Mouse (Mus musculus) B cell, adult 2 months (primary cell): ENCODE measurements around the gene Arl3.

Experiments
- DNase-seq, 2 experiments: peaks; one replicate each; pipeline ENCODE4 v3.0.0; 2022

The Arl3 gene

GRCm38 (mm10) chr19:46499836-46500580, 73.0 kb downstream of the Arl3 start:
- peak; percentile 95 to 97 for DNase-seq

- DNase-seq = no peak
These were observed 73.5 kb downstream of the Arl3 start for GRCm38 (mm10) chr19:46499539-46499835.

GRCm38 (mm10) chr19:46497230-46497629, 75.8 kb downstream of the Arl3 start:
- no peak for DNase-seq

- peak; percentile 33 to 42 for DNase-seq
These were observed 77.9 kb downstream of the Arl3 start for GRCm38 (mm10) chr19:46495136-46495535.

GRCm38 (mm10) chr19:46490634-46491033, 82.4 kb downstream of the Arl3 start:
- no peak for DNase-seq

- no peak for DNase-seq
These were observed 83.5 kb downstream of the Arl3 start for GRCm38 (mm10) chr19:46489448-46489847.

GRCm38 (mm10) chr19:46486709-46487108, 86.3 kb downstream of the Arl3 start:
- DNase-seq = no peak

- no peak for DNase-seq
These were observed 87.2 kb downstream of the Arl3 start for GRCm38 (mm10) chr19:46485847-46486246.

GRCm38 (mm10) chr19:46484518-46484917, 88.5 kb downstream of the Arl3 start:
- DNase-seq = no peak

GRCm38 (mm10) chr19:46483701-46484328, 89.2 kb downstream of the Arl3 start:
- peak; percentile 53 to 55 for DNase-seq

GRCm38 (mm10) chr19:46482896-46483516, 90.0 kb downstream of the Arl3 start:
- DNase-seq = peak; percentile 30 to 39

GRCm38 (mm10) chr19:46481756-46482155, 91.2 kb downstream of the Arl3 start:
- no peak for DNase-seq

- DNase-seq = no peak
These were observed 91.6 kb downstream of the Arl3 start for GRCm38 (mm10) chr19:46481352-46481751.
